Mouse (Mus musculus): ENCODE measurements around the gene Olfr235. TPM values are rescaled to one million over a fixed set of nuclear protein-coding genes. Genes with fewer than 3 reads are reported as not detected.

Olfr235 gene
- polyA plus RNA-seq (2012; rRNA removed; ENCODE audit: low replicate concordance), result not detected in 2 replicates

GRCm38 (mm10) chr19:12260732-12261131 lies at the start of gene Olfr235:
Olfr235 (plus strand) TSS chr19:12261032.

GRCm38 (mm10) chr19:12232496-12232895 lies 28.3 kb upstream of the Olfr235 start, which contains the start of gene Olfr1432:
Olfr1432 (minus strand) TSS chr19:12232596.

GRCm38 (mm10) chr19:12241559-12241958 lies 19.3 kb upstream of the Olfr235 start, which contains the start of gene Olfr262:
Olfr262 (minus strand) TSS chr19:12241659.

GRCm38 (mm10) chr19:12279554-12279953 lies 18.7 kb downstream of the Olfr235 start, which contains the start of gene Olfr1434:
Olfr1434 (plus strand) TSS chr19:12279854.

GRCm38 (mm10) chr19:12299030-12299429 lies 38.2 kb downstream of the Olfr235 start, which contains the start of gene Olfr1436:
Olfr1436 (minus strand) TSS chr19:12299130.

Other genes with a start within 250 kb of the Olfr235 start
- not detected in 2 replicates for gene Olfr1423, start 219.7 kb upstream of the Olfr235 start, polyA plus RNA-seq (2012; rRNA removed; ENCODE audit: low replicate concordance)
- gene Olfr1424, start 198.3 kb upstream of the Olfr235 start, polyA plus RNA-seq (2012; rRNA removed; ENCODE audit: low replicate concordance), result not detected in 2 replicates
- gene Olfr1425, start 183.3 kb upstream of the Olfr235 start, polyA plus RNA-seq (2012; rRNA removed; ENCODE audit: low replicate concordance), result not detected in 2 replicates
- gene Olfr1426, start 169.0 kb upstream of the Olfr235 start, polyA plus RNA-seq (2012; rRNA removed; ENCODE audit: low replicate concordance), result not detected in 2 replicates
- not detected in 2 replicates for gene Olfr1427, start 157.7 kb upstream of the Olfr235 start, polyA plus RNA-seq (2012; rRNA removed; ENCODE audit: low replicate concordance)
- gene Olfr1428, start 145.1 kb upstream of the Olfr235 start, polyA plus RNA-seq (2012; rRNA removed; ENCODE audit: low replicate concordance), result not detected in 2 replicates
- not detected in 2 replicates for gene Olfr76, start 137.8 kb upstream of the Olfr235 start, polyA plus RNA-seq (2012; rRNA removed; ENCODE audit: low replicate concordance)
- gene Olfr1555-ps1, start 90.9 kb upstream of the Olfr235 start, polyA plus RNA-seq (2012; rRNA removed; ENCODE audit: low replicate concordance), result not detected in 2 replicates
- not detected in 2 replicates for gene Olfr1431, start 60.4 kb upstream of the Olfr235 start, polyA plus RNA-seq (2012; rRNA removed; ENCODE audit: low replicate concordance)
- not detected in 2 replicates for gene Olfr1432, start 28.4 kb upstream of the Olfr235 start, polyA plus RNA-seq (2012; rRNA removed; ENCODE audit: low replicate concordance)
- gene Olfr262, start 19.4 kb upstream of the Olfr235 start, polyA plus RNA-seq (2012; rRNA removed; ENCODE audit: low replicate concordance), result not detected in 2 replicates
- not detected in 2 replicates for gene Olfr1434, start 18.8 kb downstream of the Olfr235 start, polyA plus RNA-seq (2012; rRNA removed; ENCODE audit: low replicate concordance)
- gene Olfr1436, start 38.1 kb downstream of the Olfr235 start, polyA plus RNA-seq (2012; rRNA removed; ENCODE audit: low replicate concordance), result not detected in 2 replicates
- not detected in 2 replicates for gene Olfr1437, start 64.1 kb downstream of the Olfr235 start, polyA plus RNA-seq (2012; rRNA removed; ENCODE audit: low replicate concordance)
- gene Olfr1438-ps1, start 74.9 kb downstream of the Olfr235 start, polyA plus RNA-seq (2012; rRNA removed; ENCODE audit: low replicate concordance), result not detected in 2 replicates
- not detected in 2 replicates for gene Olfr1440, start 126.2 kb downstream of the Olfr235 start, polyA plus RNA-seq (2012; rRNA removed; ENCODE audit: low replicate concordance)
- gene Olfr1441, start 156.4 kb downstream of the Olfr235 start, polyA plus RNA-seq (2012; rRNA removed; ENCODE audit: low replicate concordance), result not detected in 2 replicates
- not detected in 2 replicates for gene Pfpl, start 166.9 kb downstream of the Olfr235 start, polyA plus RNA-seq (2012; rRNA removed; ENCODE audit: low replicate concordance)
- 9.0 and 31.8 TPM in 2 replicates for gene Mpeg1, start 199.7 kb downstream of the Olfr235 start, polyA plus RNA-seq (2012; rRNA removed; ENCODE audit: low replicate concordance)
- 28.3 and 35.4 TPM in 2 replicates for gene Dtx4, start 240.4 kb downstream of the Olfr235 start, polyA plus RNA-seq (2012; rRNA removed; ENCODE audit: low replicate concordance)